Mouse (Mus musculus): ENCODE measurements around the gene Diablo.

DNA sequence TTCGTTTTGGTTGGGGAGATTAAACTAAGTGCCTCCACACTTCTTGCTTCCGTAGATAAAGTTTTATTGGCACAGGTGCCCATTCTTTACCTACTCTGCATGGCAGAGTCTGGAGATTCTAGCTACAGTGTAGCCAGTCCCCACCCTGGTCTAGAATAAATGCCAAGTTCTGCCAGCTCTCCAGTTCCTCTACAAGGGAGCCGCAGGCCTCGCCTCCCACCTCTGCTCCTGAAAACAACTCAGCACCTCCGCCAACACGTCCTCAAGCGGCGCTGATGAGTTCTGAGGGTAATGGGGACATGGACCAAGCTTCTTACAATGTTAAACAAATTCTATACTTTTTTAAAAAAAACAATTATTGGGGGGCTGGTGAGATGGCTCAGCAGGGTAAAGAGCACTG is 35.6 kb upstream of the Diablo start:
- no peak for TF ChIP-seq CTCF (conservative IDR thresholded peaks at IDR 0.05; ENCODE audit: low read length)
- TF ChIP-seq NANOG (IDR thresholded peaks at IDR 0.05; ENCODE audit: borderline replicate concordance, low read length): no peak
